Mouse (Mus musculus): Measurements from ENCODE around the gene Fam118a. TPM values are rescaled to one million over a fixed set of nuclear protein-coding genes. Genes with fewer than 3 reads are reported as not detected.
"Not testable (repeated sequence)": the region's sequence is repeated elsewhere in the genome, so short reads cannot be mapped to it uniquely, and the experiment has no call there.

Gene Fam118a
- polyA plus RNA-seq (2015; fragmentation: Nextera tagmentation; extraction: Ambion mirVana) = 15.3 and 19.7 TPM in 2 replicates

DNA sequence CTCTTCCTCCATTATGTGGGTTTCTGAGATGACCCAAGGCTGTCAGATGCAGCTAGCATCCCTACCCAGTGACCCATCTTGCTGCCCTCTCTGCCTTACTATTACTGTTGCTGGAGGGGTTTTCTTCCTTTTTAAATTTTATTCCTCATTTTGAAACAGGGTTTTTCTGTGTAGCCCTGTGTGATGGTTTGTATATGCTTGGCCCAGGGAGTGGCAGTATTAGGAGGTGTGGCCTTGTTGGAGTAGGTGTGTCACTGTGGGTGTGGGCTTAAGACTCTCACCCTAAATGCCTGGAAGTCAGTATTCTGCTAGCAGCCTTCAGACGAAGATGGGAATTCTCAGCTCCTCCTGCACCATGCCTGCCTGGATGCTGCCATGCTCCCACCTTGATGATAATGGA lies at the start of gene Fam118a:
TSS of gene Fam118a (plus strand) at position 301 of the 400 bp plus-strand sequence.
- H3K4me1 ChIP-seq (replicated peaks); H3K4me2 ChIP-seq; H3K9me3 ChIP-seq (replicated peaks); H3K4me3 ChIP-seq; H3K27ac ChIP-seq; H3K36me3 ChIP-seq; H3K9ac ChIP-seq; ATAC-seq (replicated peaks; ENCODE audit: insufficient number of reproducible peaks, insufficient read depth, low FRiP score, low read depth); H3K27me3 ChIP-seq: not testable (repeated sequence)
- WGBS = 37% methylated on average over 1 of the region's 1 CpGs

- 69% methylated on average over 9 of the region's 9 CpGs for WGBS
- no peaks in the 10 kb centered on the region for H3K36me3 ChIP-seq
- H3K4me3 ChIP-seq = no peak overlapping the region
- peaks cover 7% of the 10 kb centered on the region for H3K4me1 ChIP-seq (replicated peaks)
- ATAC-seq (replicated peaks; ENCODE audit: insufficient number of reproducible peaks, insufficient read depth, low FRiP score, low read depth) = no peak
- H3K27me3 ChIP-seq = 0 out of 2 replicates have a peak, but pooled peaks cover 4% of the 10 kb centered on the region
- H3K9ac ChIP-seq = no peak overlapping the region
- H3K9me3 ChIP-seq (replicated peaks) = no peaks in the 10 kb centered on the region
- H3K4me2 ChIP-seq = no peak overlapping the region
- H3K27ac ChIP-seq = no peak overlapping the region
Observed at GRCm38 (mm10) chr15:84981609-84982313, 47.0 kb upstream of the Fam118a start.

GRCm38 (mm10) chr15:84982888-84983287 lies 45.9 kb upstream of the Fam118a start:
- H3K4me1 ChIP-seq (replicated peaks) = peaks cover 13% of the 10 kb centered on the region
- WGBS = 83% methylated on average over 3 of the region's 3 CpGs
- no peak overlapping the region for H3K27ac ChIP-seq
- no peak for ATAC-seq (replicated peaks; ENCODE audit: insufficient number of reproducible peaks, insufficient read depth, low FRiP score, low read depth)
- no peaks in the 10 kb centered on the region for H3K9me3 ChIP-seq (replicated peaks)
- H3K9ac ChIP-seq = no peak overlapping the region
- H3K4me3 ChIP-seq = no peak overlapping the region
- no peak overlapping the region for H3K4me2 ChIP-seq
- 0 out of 2 replicates have a peak, but pooled peaks cover 4% of the 10 kb centered on the region for H3K27me3 ChIP-seq
- H3K36me3 ChIP-seq = no peaks in the 10 kb centered on the region

DNA sequence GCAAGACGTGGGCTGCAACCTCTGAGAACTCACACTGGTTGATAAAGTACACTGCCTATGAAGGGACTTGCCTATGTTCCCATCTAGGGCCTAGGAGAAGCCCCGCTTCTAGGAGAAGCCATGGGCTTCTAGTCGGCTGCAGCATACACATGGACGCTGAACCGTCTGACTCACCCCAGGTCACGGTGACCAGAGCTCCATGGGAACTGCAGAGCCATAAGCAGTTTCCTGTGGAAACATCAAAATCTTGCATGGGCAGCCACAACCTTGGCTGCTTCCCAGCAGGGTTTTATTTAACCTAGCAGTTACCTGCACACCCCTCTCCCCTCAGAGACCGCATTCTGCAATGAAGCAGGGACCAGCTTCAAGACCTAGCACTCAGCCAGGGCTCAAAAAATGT lies 45.0 kb upstream of the Fam118a start:
- peaks cover 19% of the 10 kb centered on the region for H3K4me1 ChIP-seq (replicated peaks)
- no peaks in the 10 kb centered on the region for H3K36me3 ChIP-seq
- 75% methylated on average over 7 of the region's 7 CpGs for WGBS
- H3K9ac ChIP-seq = no peak overlapping the region
- ATAC-seq (replicated peaks; ENCODE audit: insufficient number of reproducible peaks, insufficient read depth, low FRiP score, low read depth) = no peak
- no peak overlapping the region for H3K4me2 ChIP-seq
- H3K4me3 ChIP-seq = no peak overlapping the region
- H3K9me3 ChIP-seq (replicated peaks) = no peaks in the 10 kb centered on the region
- 0 out of 2 replicates have a peak, but pooled peaks cover 4% of the 10 kb centered on the region for H3K27me3 ChIP-seq
- H3K27ac ChIP-seq = no peak overlapping the region

GRCm38 (mm10) chr15:84985516-84986160 lies 43.1 kb upstream of the Fam118a start:
- no peak for ATAC-seq (replicated peaks; ENCODE audit: insufficient number of reproducible peaks, insufficient read depth, low FRiP score, low read depth)
- Histone ChIP-seq H3K27me3 (0 out of 2 replicates have a peak, but pooled peaks cover 4% of the 10 kb centered on the region), H3K4me1 (replicated peaks) (peaks cover 20% of the 10 kb centered on the region), H3K36me3 (no peaks in the 10 kb centered on the region), H3K9me3 (replicated peaks) (no peaks in the 10 kb centered on the region), H3K4me3 (no peak overlapping the region), H3K4me2 (no peak overlapping the region), H3K9ac (no peak overlapping the region), H3K27ac (no peak overlapping the region)
- whole genome bisulfite sequencing = 84% methylated on average over 12 of the region's 12 CpGs

GRCm38 (mm10) chr15:84986171-84987019 lies 42.4 kb upstream of the Fam118a start:
- H3K4me3 ChIP-seq = peak overlapping the region; percentile 85
- 0 out of 2 replicates have a peak, but pooled peaks cover 4% of the 10 kb centered on the region for H3K27me3 ChIP-seq
- 70% methylated on average over 4 of the region's 4 CpGs for WGBS
- no peaks in the 10 kb centered on the region for H3K9me3 ChIP-seq (replicated peaks)
- H3K4me1 ChIP-seq (replicated peaks) = peaks cover 20% of the 10 kb centered on the region
- H3K27ac ChIP-seq = no peak overlapping the region
- H3K4me2 ChIP-seq = peak overlapping the region; percentile 89
- H3K36me3 ChIP-seq = no peaks in the 10 kb centered on the region
- peak overlapping the region; percentile 95; the same call in 1 of the 2 replicates for H3K9ac ChIP-seq
- no peak for ATAC-seq (replicated peaks; ENCODE audit: insufficient number of reproducible peaks, insufficient read depth, low FRiP score, low read depth)

DNA sequence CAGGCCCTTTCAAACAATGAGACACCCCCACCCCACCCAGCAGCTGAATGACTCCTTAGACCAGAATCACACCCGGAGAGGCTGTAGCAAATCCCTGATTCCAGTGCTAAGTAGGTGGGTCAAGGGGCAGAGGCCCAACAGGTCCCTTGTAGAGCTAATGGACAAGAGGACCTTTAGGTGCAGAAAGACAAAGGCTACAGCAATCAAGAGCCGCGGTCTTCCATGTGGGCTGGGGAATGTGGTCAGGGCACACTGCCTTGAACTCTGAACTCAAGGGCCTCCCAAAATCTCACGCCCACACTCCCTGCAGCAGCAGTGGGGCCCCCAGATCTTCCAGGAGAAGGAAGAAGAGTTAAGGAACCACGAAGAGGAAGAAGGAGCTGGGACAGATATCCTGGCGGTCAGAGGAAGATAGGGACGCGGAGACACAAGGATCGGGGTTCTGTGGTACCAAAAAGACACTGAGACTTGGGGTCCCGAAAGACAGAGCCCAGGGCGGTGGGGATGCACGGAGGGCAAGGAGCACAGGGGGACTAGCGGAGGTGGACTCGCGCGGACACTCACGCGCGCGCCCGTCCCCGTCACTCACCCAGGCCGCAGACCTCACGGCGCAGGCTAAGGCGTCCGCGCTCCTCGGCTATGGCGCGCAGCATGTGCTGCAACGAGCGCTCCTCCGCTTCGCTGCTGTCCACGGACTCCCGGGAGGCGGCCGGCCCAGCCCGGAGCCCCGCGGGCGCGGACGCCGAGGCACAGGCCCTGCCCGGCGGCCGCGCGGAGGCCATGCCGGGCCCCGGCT lies 41.5 kb upstream of the Fam118a start:
- Histone ChIP-seq H3K27me3 (0 out of 2 replicates have a peak, but pooled peaks cover 4% of the 10 kb centered on the region), H3K4me3 (peak overlapping the region; percentile 85), H3K4me2 (peak overlapping the region; percentile 89), H3K27ac (peak overlapping the region; percentile 61), H3K36me3 (no peaks in the 10 kb centered on the region), H3K4me1 (replicated peaks) (peaks cover 17% of the 10 kb centered on the region), H3K9ac (peak overlapping the region; percentile 95), H3K9me3 (replicated peaks) (no peaks in the 10 kb centered on the region)
- WGBS = under 1% methylated on average over 47 of the region's 53 CpGs
- peak; percentile 42 for ATAC-seq (replicated peaks; ENCODE audit: insufficient number of reproducible peaks, insufficient read depth, low FRiP score, low read depth)

GRCm38 (mm10) chr15:84987874-84988825 lies 40.6 kb upstream of the Fam118a start, which contains the start of gene 5031439G07Rik:
5031439G07Rik (minus strand) TSS chr15:84988551.
- H3K36me3 ChIP-seq = no peaks in the 10 kb centered on the region
- H3K4me1 ChIP-seq (replicated peaks) = peaks cover 17% of the 10 kb centered on the region
- H3K4me2 ChIP-seq = peak within 1 kb of the TSS; percentile 89
- H3K9ac ChIP-seq = peak within 1 kb of the TSS; percentile 95
- H3K9me3 ChIP-seq (replicated peaks) = no peaks in the 10 kb centered on the region
- peak; percentile 94 for ATAC-seq (replicated peaks; ENCODE audit: insufficient number of reproducible peaks, insufficient read depth, low FRiP score, low read depth)
- WGBS = under 1% methylated on average over 54 of the region's 59 CpGs
- 0 out of 2 replicates have a peak, but pooled peaks cover 4% of the 10 kb centered on the region for H3K27me3 ChIP-seq
- peak within 1 kb of the TSS; percentile 85 for H3K4me3 ChIP-seq
- H3K27ac ChIP-seq = peak within 1 kb of the TSS; percentile 77

GRCm38 (mm10) chr15:84989098-84989497 lies 39.6 kb upstream of the Fam118a start:
- H3K4me3 ChIP-seq = no peak overlapping the region
- ATAC-seq (replicated peaks; ENCODE audit: insufficient number of reproducible peaks, insufficient read depth, low FRiP score, low read depth) = no peak
- H3K36me3 ChIP-seq = no peaks in the 10 kb centered on the region
- no peak overlapping the region for H3K9ac ChIP-seq
- no peaks in the 10 kb centered on the region for H3K9me3 ChIP-seq (replicated peaks)
- no peak overlapping the region for H3K4me2 ChIP-seq
- no peak overlapping the region for H3K27ac ChIP-seq
- peaks cover 17% of the 10 kb centered on the region for H3K4me1 ChIP-seq (replicated peaks)
- WGBS = 62% methylated on average over 3 of the region's 3 CpGs
- H3K27me3 ChIP-seq = 0 out of 2 replicates have a peak, but pooled peaks cover 4% of the 10 kb centered on the region

Measured in heart, embryonic 15.5 days (tissue).